Mouse (Mus musculus): ENCODE results near the gene Copz1. TPM values are rescaled to one million over a fixed set of nuclear protein-coding genes. Genes with fewer than 3 reads are reported as not detected.
"Not testable (repeated sequence)": the region's sequence is repeated elsewhere in the genome, so short reads cannot be mapped to it uniquely, and the experiment has no call there.

Copz1 gene
- polyA plus RNA-seq, 1 experiment from 2014 or later = 253 TPM

GRCm38 (mm10) chr15:103257790-103258728 is 14.5 kb upstream of the Copz1 start, which contains the start of gene Nfe2:
Gene Nfe2 (minus strand): TSS chr15:103258403.
- Histone ChIP-seq H3K4me1 (replicated peaks; ENCODE audit: control insufficient read depth, insufficient read depth, low read length) (0 out of 2 replicates have a peak, but pooled peaks cover 6% of the 10 kb centered on the region), H3K4me2 (replicated peaks; ENCODE audit: low read depth) (peak within 1 kb of the TSS; percentile 63), H3K36me3 (ENCODE audit: control insufficient read depth, insufficient read depth) (no peaks in the 10 kb centered on the region), H3K4me3 (ENCODE audit: low read depth, low read length) (peak within 1 kb of the TSS; percentile 11; the same call in 1 of the 2 replicates), H3K9me3 (ENCODE audit: control insufficient read depth) (no peaks in the 10 kb centered on the region), H3K27ac (ENCODE audit: low read depth, low read length) (peak within 1 kb of the TSS; percentile 28; the same call in 1 of the 2 replicates), H3K9ac (ENCODE audit: low read depth, low read length) (peak within 1 kb of the TSS; percentile 2; the same call in 1 of the 2 replicates), H3K27me3 (replicated peaks; ENCODE audit: control insufficient read depth, insufficient read depth, low read length) (no peaks in the 10 kb centered on the region)
- TF ChIP-seq CTCF (IDR thresholded peaks at IDR 0.05; ENCODE audit: low read depth) = peak; percentile 30; the same call in 1 of the 2 replicates
- peak; percentile 93 for ATAC-seq
- WGBS = 7% methylated on average over 15 of the region's 15 CpGs

DNA sequence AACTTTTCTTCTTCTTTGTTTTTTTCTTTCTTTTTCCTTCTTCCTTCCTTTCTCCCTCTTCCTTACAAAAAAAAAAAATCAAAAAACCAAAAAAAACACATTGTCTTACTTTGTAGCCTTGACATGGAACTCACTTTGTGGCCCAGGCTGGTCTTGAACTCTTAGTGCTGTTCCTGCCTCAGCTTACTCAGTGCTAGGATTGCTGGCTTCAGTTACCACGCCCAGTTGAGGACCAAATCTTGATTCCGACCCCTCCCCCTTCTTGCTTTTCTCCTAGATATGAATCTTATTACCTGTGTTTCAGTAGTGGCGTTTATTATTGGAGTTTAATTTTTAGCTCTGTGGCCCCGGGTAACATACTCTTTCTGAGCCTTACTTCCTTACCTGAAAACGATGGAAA is 13.4 kb upstream of the Copz1 start:
- Histone ChIP-seq H3K4me3 (ENCODE audit: low read depth, low read length) (no peak overlapping the region), H3K4me2 (replicated peaks; ENCODE audit: low read depth) (no peak overlapping the region), H3K9me3 (ENCODE audit: control insufficient read depth) (no peaks in the 10 kb centered on the region), H3K27ac (ENCODE audit: low read depth, low read length) (no peak overlapping the region), H3K36me3 (ENCODE audit: control insufficient read depth, insufficient read depth) (no peaks in the 10 kb centered on the region), H3K9ac (ENCODE audit: low read depth, low read length) (no peak overlapping the region), H3K27me3 (replicated peaks; ENCODE audit: control insufficient read depth, insufficient read depth, low read length) (no peaks in the 10 kb centered on the region), H3K4me1 (replicated peaks; ENCODE audit: control insufficient read depth, insufficient read depth, low read length) (0 out of 2 replicates have a peak, but pooled peaks cover 6% of the 10 kb centered on the region)
- no peak for ATAC-seq
- TF ChIP-seq CTCF (IDR thresholded peaks at IDR 0.05; ENCODE audit: low read depth) = no peak
- 75% methylated on average over 5 of the region's 5 CpGs for whole genome bisulfite sequencing

GRCm38 (mm10) chr15:103259989-103260388 is 12.5 kb upstream of the Copz1 start:
- Histone ChIP-seq H3K36me3 (ENCODE audit: control insufficient read depth, insufficient read depth) (no peaks in the 10 kb centered on the region), H3K9me3 (ENCODE audit: control insufficient read depth) (no peaks in the 10 kb centered on the region), H3K4me3 (ENCODE audit: low read depth, low read length) (no peak overlapping the region), H3K27me3 (replicated peaks; ENCODE audit: control insufficient read depth, insufficient read depth, low read length) (no peaks in the 10 kb centered on the region), H3K4me2 (replicated peaks; ENCODE audit: low read depth) (no peak overlapping the region), H3K27ac (ENCODE audit: low read depth, low read length) (no peak overlapping the region), H3K4me1 (replicated peaks; ENCODE audit: control insufficient read depth, insufficient read depth, low read length) (0 out of 2 replicates have a peak, but pooled peaks cover 6% of the 10 kb centered on the region), H3K9ac (ENCODE audit: low read depth, low read length) (no peak overlapping the region)
- no peak for TF ChIP-seq CTCF (IDR thresholded peaks at IDR 0.05; ENCODE audit: low read depth)
- 69% methylated on average over 1 of the region's 1 CpGs for WGBS
- ATAC-seq = no peak

DNA sequence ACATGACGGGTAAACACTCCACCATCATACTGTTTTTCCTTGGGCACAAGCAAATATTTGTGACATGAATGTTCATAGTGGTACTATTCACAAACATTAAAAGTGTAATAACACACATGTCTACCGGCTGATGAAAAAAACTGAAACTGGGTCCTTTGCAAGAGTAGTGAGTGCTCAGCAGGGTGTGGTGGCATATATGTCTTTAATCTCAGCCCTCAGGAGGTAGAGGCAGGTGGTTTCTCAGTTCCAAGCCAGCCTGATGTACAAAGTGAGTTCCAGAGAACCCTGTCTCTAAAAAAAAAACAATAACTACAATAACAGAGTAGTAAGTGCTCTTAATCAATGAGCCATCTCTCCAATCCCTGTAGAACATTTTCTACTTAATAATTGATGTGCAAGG is 7.7 kb upstream of the Copz1 start:
- Histone ChIP-seq H3K9me3 (ENCODE audit: control insufficient read depth) (no peaks in the 10 kb centered on the region), H3K27me3 (replicated peaks; ENCODE audit: control insufficient read depth, insufficient read depth, low read length) (no peaks in the 10 kb centered on the region), H3K4me1 (replicated peaks; ENCODE audit: control insufficient read depth, insufficient read depth, low read length) (no peaks in the 10 kb centered on the region), H3K9ac (ENCODE audit: low read depth, low read length) (no peak overlapping the region), H3K27ac (ENCODE audit: low read depth, low read length) (no peak overlapping the region), H3K4me2 (replicated peaks; ENCODE audit: low read depth) (no peak overlapping the region), H3K36me3 (ENCODE audit: control insufficient read depth, insufficient read depth) (no peaks in the 10 kb centered on the region), H3K4me3 (ENCODE audit: low read depth, low read length) (no peak overlapping the region)
- 90% methylated on average over 2 of the region's 2 CpGs for WGBS
- no peak for TF ChIP-seq CTCF (IDR thresholded peaks at IDR 0.05; ENCODE audit: low read depth)
- no peak for ATAC-seq

DNA sequence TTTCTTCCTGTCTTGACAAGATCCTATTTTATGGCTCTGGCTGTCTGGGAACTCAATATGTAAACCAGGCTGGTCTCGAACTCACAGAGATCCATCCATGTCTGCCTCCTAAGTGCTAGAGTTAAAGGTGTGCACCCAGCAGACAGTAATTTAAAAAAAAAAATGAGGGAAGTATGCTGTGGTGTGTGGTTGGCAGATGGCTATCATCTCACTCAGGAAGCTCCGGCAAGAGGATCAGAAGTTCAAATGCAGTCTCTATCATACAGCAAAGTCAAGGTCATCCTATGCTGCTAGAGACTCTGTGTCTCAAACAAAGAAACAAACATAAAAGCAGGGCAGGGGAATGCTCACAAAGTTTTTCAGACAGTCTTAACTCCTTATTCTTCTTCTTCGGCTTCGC is 3.6 kb upstream of the Copz1 start:
- Histone ChIP-seq H3K27ac (ENCODE audit: low read depth, low read length) (no peak overlapping the region), H3K9me3 (ENCODE audit: control insufficient read depth) (no peaks in the 10 kb centered on the region), H3K9ac (ENCODE audit: low read depth, low read length) (no peak overlapping the region), H3K4me1 (replicated peaks; ENCODE audit: control insufficient read depth, insufficient read depth, low read length) (no peaks in the 10 kb centered on the region), H3K36me3 (ENCODE audit: control insufficient read depth, insufficient read depth) (no peaks in the 10 kb centered on the region), H3K27me3 (replicated peaks; ENCODE audit: control insufficient read depth, insufficient read depth, low read length) (no peaks in the 10 kb centered on the region), H3K4me3 (ENCODE audit: low read depth, low read length) (no peak overlapping the region), H3K4me2 (replicated peaks; ENCODE audit: low read depth) (no peak overlapping the region)
- no peak for TF ChIP-seq CTCF (IDR thresholded peaks at IDR 0.05; ENCODE audit: low read depth)
- 72% methylated on average over 4 of the region's 4 CpGs for WGBS
- ATAC-seq = no peak

DNA sequence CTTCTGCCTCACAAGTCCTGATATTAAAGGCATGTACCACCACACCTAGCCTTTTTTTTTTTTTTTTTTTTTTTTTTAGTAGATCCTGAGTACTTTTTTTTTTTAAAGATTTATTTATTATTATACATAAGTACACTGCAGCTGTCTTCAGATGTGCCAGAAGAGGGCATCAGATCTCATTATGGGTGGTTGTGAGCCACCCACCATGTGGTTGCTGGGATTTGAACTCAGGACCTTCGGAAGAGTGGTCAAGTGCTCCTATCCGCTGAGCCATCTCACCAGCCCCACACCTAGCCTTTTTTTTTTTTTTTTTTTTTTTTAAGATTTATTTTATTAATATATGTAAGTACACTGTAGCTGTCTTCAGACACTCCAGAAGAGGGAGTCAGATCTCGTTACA is 3.4 kb downstream of the Copz1 start:
- 96% methylated on average over 2 of the region's 3 CpGs for WGBS
- H3K9me3 ChIP-seq (ENCODE audit: control insufficient read depth); H3K27me3 ChIP-seq (replicated peaks; ENCODE audit: control insufficient read depth, insufficient read depth, low read length): not testable (repeated sequence)

More for the DNA sequence above, 3.4 kb downstream of the Copz1 start:
- not testable (repeated sequence) for H3K9ac ChIP-seq (ENCODE audit: low read depth, low read length); H3K27ac ChIP-seq (ENCODE audit: low read depth, low read length); H3K4me2 ChIP-seq (replicated peaks; ENCODE audit: low read depth); H3K4me3 ChIP-seq (ENCODE audit: low read depth, low read length); H3K4me1 ChIP-seq (replicated peaks; ENCODE audit: control insufficient read depth, insufficient read depth, low read length); ATAC-seq; H3K36me3 ChIP-seq (ENCODE audit: control insufficient read depth, insufficient read depth)
